Mouse (Mus musculus) CH12F3 (cell line): ENCODE data around the gene Lrrc61.

Experiments
- in situ Hi-C: fragments of 300-500 bp; cut with MboI; formaldehyde crosslinking; loops from 2 replicates; pipeline ENCODE4 v1.14.3; 2020; ENCODE audit warnings: low sequenced_read_pairs

The Lrrc61 gene

GRCm38 (mm10) chr6:48591221-48591845 is 36.7 kb downstream of the Lrrc61 start:
- in situ Hi-C loops: no loop called here

DNA sequence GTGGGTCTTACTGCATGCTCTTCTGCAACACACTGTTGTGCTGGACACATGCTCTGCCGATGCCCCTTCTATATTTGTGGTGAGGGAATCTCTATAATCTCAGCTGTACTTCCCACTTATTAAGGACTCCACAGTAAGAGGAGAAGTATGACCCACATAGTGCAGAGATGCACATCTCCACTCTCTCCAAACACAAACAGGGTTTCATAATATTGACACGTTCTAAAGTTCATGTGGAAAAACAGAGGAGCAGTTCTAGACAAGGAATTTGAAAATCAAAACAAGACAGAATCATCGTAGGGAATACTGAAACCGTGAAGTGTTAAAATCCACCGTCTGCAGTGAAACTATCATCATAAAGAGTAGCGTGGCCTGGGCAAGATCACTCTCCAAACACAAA is 37.3 kb downstream of the Lrrc61 start:
- in situ Hi-C loops: no loop called here

DNA sequence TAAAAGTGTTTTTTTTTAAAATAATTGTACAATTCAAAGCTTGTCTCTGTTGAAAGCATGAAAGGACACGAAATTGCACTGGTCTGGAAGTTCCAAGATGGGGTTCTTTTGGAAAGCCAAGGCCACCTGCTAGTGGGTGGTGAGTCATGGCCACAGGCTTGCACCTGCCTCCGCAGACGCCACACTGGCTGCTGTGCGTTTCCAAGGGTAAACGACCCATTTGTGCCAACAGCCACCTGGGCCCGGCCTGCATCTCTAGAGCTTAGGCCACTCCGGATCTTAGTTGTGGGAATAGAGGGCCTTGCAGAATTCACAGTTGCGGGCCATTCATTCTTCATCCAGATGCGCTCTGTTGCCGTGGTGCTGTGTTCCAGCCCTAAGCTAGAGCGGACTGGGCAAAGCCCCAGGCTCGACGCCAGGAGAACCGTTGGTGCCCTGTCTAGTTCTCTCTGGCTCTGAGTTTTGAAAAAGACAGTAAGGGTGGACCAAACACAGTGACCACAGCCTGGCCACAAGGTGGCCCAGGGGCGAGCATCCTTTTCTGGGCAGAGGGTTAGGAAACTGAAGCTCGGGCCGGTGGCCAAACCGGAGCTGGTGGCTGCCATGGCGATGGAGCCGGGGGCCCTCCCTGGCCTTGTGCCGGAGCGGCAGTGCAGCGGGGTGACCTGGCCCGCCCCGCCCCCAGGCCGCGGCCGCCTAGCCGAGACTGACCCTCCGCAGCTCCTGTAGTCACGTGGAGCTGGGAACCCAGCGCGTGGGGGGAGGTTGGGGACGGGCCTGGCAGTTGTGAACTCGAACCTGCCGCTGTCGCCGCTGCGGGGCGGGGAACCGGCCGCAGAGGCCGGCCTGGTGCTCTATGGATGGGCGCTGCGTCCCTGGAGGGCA is 38.8 kb downstream of the Lrrc61 start, which contains the start of the genes Repin1 and Gm44965:
Repin1 (plus strand) TSS at position 726 of the 885 bp plus-strand sequence.
Gm44965 (plus strand) TSS at position 784 of the 885 bp plus-strand sequence.
- in situ Hi-C loops: no loop called here

DNA sequence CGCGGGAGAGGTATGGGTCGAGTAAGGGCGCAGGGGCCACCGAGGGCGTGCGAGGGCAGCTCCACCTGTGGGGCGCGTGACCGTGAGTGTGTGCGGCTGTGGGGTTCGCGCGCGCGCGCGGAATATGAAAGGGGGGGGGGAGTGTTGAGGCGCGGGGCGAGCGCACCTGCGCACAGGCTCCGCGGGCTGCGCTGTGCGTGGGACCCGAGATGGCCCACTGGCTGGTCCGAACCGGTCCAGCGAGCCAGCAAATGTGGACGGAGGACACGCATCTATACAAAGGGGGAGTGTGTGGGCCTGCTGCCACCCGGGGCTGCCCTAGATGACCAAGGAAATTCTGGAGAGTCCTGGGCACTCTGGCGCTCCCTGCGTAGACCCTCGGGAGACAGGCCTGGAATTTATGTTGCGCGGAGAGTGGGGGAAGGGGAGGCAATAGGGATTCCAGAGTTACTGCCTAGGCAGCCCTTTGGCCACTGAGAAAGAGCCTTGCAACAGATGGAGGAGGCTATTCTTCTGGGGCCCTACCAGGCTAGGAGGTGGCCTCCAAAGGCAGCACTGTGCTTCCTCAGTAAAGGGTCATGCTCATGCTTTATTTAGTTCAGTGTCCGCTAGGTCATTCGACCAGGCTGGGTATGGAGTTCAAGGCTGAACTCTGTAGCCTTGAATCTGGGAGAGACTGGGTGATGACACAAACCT is 39.6 kb downstream of the Lrrc61 start:
- in situ Hi-C loops: no loop called here

GRCm38 (mm10) chr6:48595278-48595677 is 40.7 kb downstream of the Lrrc61 start:
- in situ Hi-C loops: no loop called here

- in situ Hi-C loops: no loop called here
These were observed 42.1 kb downstream of the Lrrc61 start for GRCm38 (mm10) chr6:48596545-48597232.

GRCm38 (mm10) chr6:48597233-48597625 is 42.6 kb downstream of the Lrrc61 start:
- in situ Hi-C loops: no loop called here

GRCm38 (mm10) chr6:48600594-48600993 is 46.0 kb downstream of the Lrrc61 start:
- in situ Hi-C loops: no loop called here

DNA sequence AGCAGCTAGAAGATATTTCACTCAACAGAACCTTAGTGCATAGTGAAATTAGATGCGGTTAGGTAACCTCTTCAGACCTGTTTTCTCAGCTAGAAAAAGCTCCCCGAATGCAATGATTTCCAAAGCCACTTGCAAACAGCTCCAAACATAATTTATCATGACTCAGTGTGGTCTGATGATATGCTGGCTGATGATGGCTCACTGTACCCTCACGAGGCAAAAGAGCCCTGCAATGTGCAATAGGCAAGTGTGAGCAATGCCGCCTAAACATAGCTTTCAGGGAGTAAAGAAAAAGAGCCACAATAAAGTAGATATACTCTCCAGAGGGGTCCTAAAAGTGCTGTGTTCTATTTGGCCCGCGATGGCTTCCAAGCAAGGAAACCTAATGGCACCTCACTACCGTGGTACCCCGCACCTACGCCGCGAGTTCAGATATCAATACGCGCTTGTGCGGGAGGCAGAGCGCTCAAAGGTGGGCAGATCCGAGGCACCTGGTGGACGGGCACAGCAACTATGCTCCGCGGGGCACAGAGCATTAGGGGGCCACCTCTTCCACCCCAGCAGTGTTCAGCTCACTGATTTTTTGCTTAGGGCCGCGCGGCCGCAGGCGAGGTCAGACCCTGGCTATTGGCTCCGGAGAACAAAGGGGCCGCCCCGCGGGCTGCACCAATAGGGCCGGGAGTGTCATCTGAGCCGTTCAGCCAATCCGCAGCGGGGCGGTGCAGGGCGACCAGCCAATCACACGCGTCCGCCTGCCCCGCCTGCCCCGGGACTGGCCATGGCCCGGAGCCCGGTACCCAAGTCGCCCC is 46.9 kb downstream of the Lrrc61 start, which contains the start of gene Zfp775:
Zfp775 (plus strand) TSS at position 793 of the 809 bp plus-strand sequence.
- in situ Hi-C loops: no loop called here

- in situ Hi-C loops: no loop called here
These were observed 47.6 kb downstream of the Lrrc61 start for GRCm38 (mm10) chr6:48602080-48602741.

DNA sequence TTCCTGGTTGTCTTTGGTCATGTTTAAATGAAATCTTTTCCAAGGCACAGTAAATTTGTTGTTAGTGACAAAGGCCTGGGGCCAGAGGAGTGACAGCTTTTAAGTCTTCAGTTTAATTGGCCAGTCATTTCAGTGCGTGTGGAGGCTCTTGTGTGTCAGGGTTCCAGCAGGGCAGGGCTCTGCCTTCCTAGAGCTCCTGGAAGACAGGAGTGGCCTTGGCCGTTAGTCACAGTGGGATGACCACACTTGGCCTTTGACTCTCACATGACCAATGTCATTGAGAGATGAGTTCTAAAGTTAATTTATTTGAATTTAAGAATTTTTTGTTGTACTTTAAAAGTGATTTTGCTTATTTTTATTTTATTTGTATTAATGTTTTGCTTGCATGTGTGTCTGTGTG is 53.5 kb downstream of the Lrrc61 start:
- in situ Hi-C loops: no loop called here

- in situ Hi-C loops: no loop called here
These were observed 54.9 kb downstream of the Lrrc61 start for GRCm38 (mm10) chr6:48609512-48609911.

GRCm38 (mm10) chr6:48610657-48611056 is 56.1 kb downstream of the Lrrc61 start:
- in situ Hi-C loops: no loop called here

DNA sequence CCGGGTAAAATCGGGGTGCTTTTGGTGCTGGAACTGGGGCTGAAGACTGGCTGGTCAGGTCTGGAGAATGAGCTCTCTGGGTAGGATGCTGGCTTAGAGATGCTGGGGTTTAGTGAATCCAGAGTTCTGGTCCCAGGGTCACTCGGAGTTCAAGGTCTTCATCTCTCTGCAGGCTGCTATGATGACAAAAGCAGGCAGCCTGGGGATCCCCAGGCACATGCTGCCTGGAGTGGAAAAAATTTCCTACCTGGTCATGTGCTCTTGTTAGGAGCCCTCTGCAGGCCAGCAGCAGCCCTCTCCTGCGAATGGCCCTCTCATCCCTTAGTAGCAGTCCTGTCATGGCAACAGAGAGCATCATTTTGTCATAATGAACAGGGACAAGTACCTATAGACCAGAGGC is 58.9 kb downstream of the Lrrc61 start:
- in situ Hi-C loops: no loop called here

DNA sequence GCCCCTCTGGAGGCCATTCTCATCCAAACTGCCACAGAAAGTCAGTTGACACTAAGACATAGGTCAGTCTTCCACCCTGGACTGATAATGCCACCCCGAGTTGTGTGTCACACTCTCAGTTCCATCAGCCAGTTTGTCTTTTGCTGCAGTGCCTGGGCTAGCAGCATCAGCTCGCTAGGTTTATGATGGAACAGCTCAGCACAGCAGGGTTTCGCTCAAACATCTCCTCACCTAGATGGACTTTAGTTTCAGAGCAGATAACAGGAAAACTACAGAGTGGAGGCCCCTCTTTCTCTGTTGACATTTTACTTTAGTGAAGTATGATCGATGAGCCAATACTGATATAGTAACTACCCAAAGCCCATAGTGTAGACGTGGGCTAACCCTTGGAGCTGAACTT is 60.2 kb downstream of the Lrrc61 start:
- in situ Hi-C loops: no loop called here

GRCm38 (mm10) chr6:48620031-48620430 is 65.4 kb downstream of the Lrrc61 start:
- in situ Hi-C loops: no loop called here
